Mouse (Mus musculus) heart, adult 2 months (tissue): Measurements from ENCODE around the gene Syn3. TPM values are rescaled to one million over a fixed set of nuclear protein-coding genes. Genes with fewer than 3 reads are reported as not detected.

Experiments
- DNase-seq, 2 experiments: peaks; one replicate each; pipeline ENCODE4 v3.0.0; 2021
- H3K27ac ChIP-seq: fragments of 200-600 bp; 2 replicates; pipeline ENCODE4 v1.8.1; 2022
- H3K27me3 ChIP-seq: fragments of 200-500 bp; 2 replicates; pipeline ENCODE4 v1.6.1; 2012; ENCODE audit warnings: mild to moderate bottlenecking, low read length, inconsistent platforms, mixed read lengths; ENCODE audit not compliant: control insufficient read depth, insufficient read depth
- H3K36me3 ChIP-seq: fragments of 200-500 bp; 2 replicates; pipeline ENCODE4 v1.6.1; 2012; ENCODE audit warnings: low read length, inconsistent platforms; ENCODE audit not compliant: control insufficient read depth, insufficient read depth
- H3K4me1 ChIP-seq: fragments of 200-500 bp; 2 replicates; pipeline ENCODE4 v1.6.1; 2011; ENCODE audit warnings: low read length; ENCODE audit not compliant: control insufficient read depth, insufficient read depth
- H3K4me3 ChIP-seq: fragments of 200-600 bp; 2 replicates; pipeline ENCODE4 v1.8.1; 2022
- H3K79me2 ChIP-seq: fragments of 200-500 bp; replicated peaks from 2 replicates; pipeline ENCODE4 v1.6.1; 2012; ENCODE audit warnings: mild to moderate bottlenecking, inconsistent platforms, low read length, moderate library complexity, mixed read lengths; ENCODE audit not compliant: control insufficient read depth, insufficient read depth
- H3K9ac ChIP-seq: fragments of 200-500 bp; 2 replicates; pipeline ENCODE4 v1.6.1; 2012; ENCODE audit warnings: low read depth, mild to moderate bottlenecking, control low read depth, inconsistent platforms, low read length, mixed read lengths
- CTCF ChIP-seq: fragments of 200-600 bp; IDR thresholded peaks from 2 replicates; pipeline ENCODE4 v1.8.1; 2022; ENCODE audit warnings: antibody characterized with exemption, mild to moderate bottlenecking, moderate library complexity
- EP300 ChIP-seq: fragments of 200-500 bp; IDR thresholded peaks from 2 replicates; pipeline ENCODE4 v1.6.1; 2011; ENCODE audit warnings: low read depth, low read length, control low read depth; ENCODE audit not compliant: insufficient read depth
- POLR2A ChIP-seq: fragments of 200-500 bp; IDR thresholded peaks from 2 replicates; pipeline ENCODE4 v1.6.1; 2011; ENCODE audit warnings: mild to moderate bottlenecking, low read depth, low read length, control low read depth; ENCODE audit not compliant: insufficient read depth
- WGBS: fragments of 180-500 bp; shearing (Covaris S2); methylation state at CpG from one replicate; pipeline ENCODE4 v1.1.7; 2018; 5-methylcytosine and 5-hydroxymethylcytosine counted together
- intact Hi-C: fragments of 180-260 bp; cut with DNase I; formaldehyde crosslinking; loops from one replicate; pipeline ENCODE4 v1.15.1; 2025
- polyA plus RNA-seq: library from polyadenylated mRNA; depleted of rRNA; stranded (reverse); fragments of >200 nt; gene quantifications from 2 replicates; pipeline ENCODE4 v1.2.3, GENCODE M21; 2012
- total RNA-seq, 2 experiments: library from RNA; stranded (reverse); gene quantifications; 2 replicates each; pipeline ENCODE4 v1.2.3; 2021

Syn3 gene
- total and polyA plus RNA-seq, 3 experiments = 0.31 to 0.75 (median 0.41) TPM

- no peaks in the 10 kb centered on the region for H3K27me3 ChIP-seq
- H3K4me3 ChIP-seq = no peak overlapping the region
- TF ChIP-seq CTCF (no peak), POLR2A (no peak), EP300 (no peak)
- no peak for DNase-seq
- H3K79me2 ChIP-seq = no peaks in the 10 kb centered on the region
- WGBS = 35% methylated on average over 2 of the region's 2 CpGs
- no peaks in the 10 kb centered on the region for H3K36me3 ChIP-seq
- intact Hi-C loops = no loop called here
- peaks cover 2% of the 10 kb centered on the region; the same call in 1 of the 2 replicates for H3K4me1 ChIP-seq
- no peak overlapping the region for H3K9ac ChIP-seq
- no peak overlapping the region for H3K27ac ChIP-seq
Measured at GRCm38 (mm10) chr10:86116268-86116667, 382.4 kb downstream of the Syn3 start.

GRCm38 (mm10) chr10:86114431-86114848 is 384.3 kb downstream of the Syn3 start:
- Histone ChIP-seq H3K4me1 (peaks cover 2% of the 10 kb centered on the region; the same call in 1 of the 2 replicates), H3K27me3 (no peaks in the 10 kb centered on the region), H3K9ac (no peak overlapping the region), H3K27ac (peak overlapping the region; percentile 68), H3K4me3 (no peak overlapping the region), H3K36me3 (no peaks in the 10 kb centered on the region), H3K79me2 (no peaks in the 10 kb centered on the region)
- 38% methylated on average over 5 of the region's 5 CpGs for WGBS
- intact Hi-C loops = no loop called here
- TF ChIP-seq EP300 = no peak
- 0 out of 2 replicates have a peak, but pooled peaks have one; percentile 15 for TF ChIP-seq POLR2A
- DNase-seq = peak in 1 of 2 experiments; percentile 18

GRCm38 (mm10) chr10:86108797-86109196 is 389.9 kb downstream of the Syn3 start:
- Histone ChIP-seq H3K4me3 (no peak overlapping the region), H3K27ac (no peak overlapping the region), H3K27me3 (no peaks in the 10 kb centered on the region), H3K79me2 (no peaks in the 10 kb centered on the region), H3K36me3 (no peaks in the 10 kb centered on the region; the same call in 1 of the 2 replicates), H3K9ac (no peak overlapping the region), H3K4me1 (no peaks in the 10 kb centered on the region; the same call in 1 of the 2 replicates)
- TF ChIP-seq EP300 (no peak), POLR2A (no peak), CTCF (no peak)
- intact Hi-C loops = no loop called here
- no peak for DNase-seq
- 91% methylated on average over 4 of the region's 4 CpGs for WGBS

GRCm38 (mm10) chr10:86107681-86108080 is 391.0 kb downstream of the Syn3 start:
- no peaks in the 10 kb centered on the region for H3K79me2 ChIP-seq
- no peak for DNase-seq
- no peak overlapping the region for H3K4me3 ChIP-seq
- H3K4me1 ChIP-seq = no peaks in the 10 kb centered on the region; the same call in 1 of the 2 replicates
- H3K27me3 ChIP-seq = no peaks in the 10 kb centered on the region
- no peak overlapping the region for H3K9ac ChIP-seq
- H3K36me3 ChIP-seq = no peaks in the 10 kb centered on the region; the same call in 1 of the 2 replicates
- no peak overlapping the region for H3K27ac ChIP-seq
- intact Hi-C loops = no loop called here
- TF ChIP-seq CTCF (no peak), EP300 (no peak), POLR2A (no peak)
- 64% methylated on average over 4 of the region's 4 CpGs for WGBS

GRCm38 (mm10) chr10:86103976-86104375 is 394.7 kb downstream of the Syn3 start:
- TF ChIP-seq EP300 (no peak), POLR2A (no peak), CTCF (no peak)
- DNase-seq = no peak
- no peak overlapping the region for H3K9ac ChIP-seq
- H3K27ac ChIP-seq = no peak overlapping the region
- H3K36me3 ChIP-seq = no peaks in the 10 kb centered on the region; the same call in 1 of the 2 replicates
- no peaks in the 10 kb centered on the region; the same call in none of the 2 replicates for H3K4me1 ChIP-seq
- H3K79me2 ChIP-seq = no peaks in the 10 kb centered on the region
- no peak overlapping the region for H3K4me3 ChIP-seq
- intact Hi-C loops = no loop called here
- no peaks in the 10 kb centered on the region for H3K27me3 ChIP-seq

GRCm38 (mm10) chr10:86100281-86100851 is 398.3 kb downstream of the Syn3 start:
- no peak for TF ChIP-seq CTCF
- no peak for TF ChIP-seq EP300
- TF ChIP-seq POLR2A = no peak
- no peaks in the 10 kb centered on the region for H3K27me3 ChIP-seq
- 67% methylated on average over 3 of the region's 3 CpGs for WGBS
- no peaks in the 10 kb centered on the region for H3K36me3 ChIP-seq
- H3K27ac ChIP-seq = no peak overlapping the region
- no peaks in the 10 kb centered on the region for H3K79me2 ChIP-seq
- intact Hi-C loops = no loop called here
- no peak overlapping the region for H3K9ac ChIP-seq
- H3K4me1 ChIP-seq = no peaks in the 10 kb centered on the region; the same call in 1 of the 2 replicates
- DNase-seq = peak; percentile 39 to 79
- no peak overlapping the region for H3K4me3 ChIP-seq
